Mouse (Mus musculus) liver, postnatal 0 days (tissue): Measurements from ENCODE around the gene Vps26a.

Source experiments
- CTCF ChIP-seq: sonication (generic); IDR thresholded peaks from 2 replicates; pipeline ENCODE4 v1.5.1; 2016; ENCODE audit warnings: antibody characterized with exemption, low read depth
- EP300 ChIP-seq: IDR thresholded peaks from 2 replicates; pipeline ENCODE4 v1.6.1; 2016; ENCODE audit warnings: antibody characterized with exemption, low read depth, mild to moderate bottlenecking

- no peak for TF ChIP-seq CTCF
- TF ChIP-seq EP300 = no peak
Observed at GRCm38 (mm10) chr10:62485878-62486582, 575 bp downstream of the Vps26a start.
